Mouse (Mus musculus) CH12F3 (cell line): ENCODE results near the gene Fam149b.
"Not testable (repeated sequence)": the region's sequence is repeated elsewhere in the genome, so short reads cannot be mapped to it uniquely, and the experiment has no call there.

ENCODE experiments used
- in situ Hi-C: fragments of 300-500 bp; cut with MboI; formaldehyde crosslinking; loops from 2 replicates; pipeline ENCODE4 v1.14.3; 2020; ENCODE audit warnings: low sequenced_read_pairs

The Fam149b gene

GRCm38 (mm10) chr14:20347991-20348541, at the start of gene Fam149b, which contains the start of gene Ecd:
Fam149b (plus strand) TSS chr14:20348162.
Ecd (minus strand) TSS chr14:20348121.
- in situ Hi-C loops = no loop called here

GRCm38 (mm10) chr14:20305085-20305484, 42.9 kb upstream of the Fam149b start:
- in situ Hi-C loops = not testable (repeated sequence)

- in situ Hi-C loops = loop anchor here (5.0 kb wide), 1 partner anchor 52 kb away; no protein-coding TSS in a partner anchor
Measured at GRCm38 (mm10) chr14:20315137-20315536, 32.8 kb upstream of the Fam149b start.

GRCm38 (mm10) chr14:20319420-20319819, 28.5 kb upstream of the Fam149b start:
- in situ Hi-C loops = loop anchor here (5.0 kb wide), 1 partner anchor 48 kb away; no protein-coding TSS in a partner anchor

- in situ Hi-C loops = no loop called here
Measured at GRCm38 (mm10) chr14:20324196-20324595, 23.8 kb upstream of the Fam149b start.

GRCm38 (mm10) chr14:20328474-20328873, 19.5 kb upstream of the Fam149b start:
- in situ Hi-C loops = no loop called here

GRCm38 (mm10) chr14:20331316-20331715, 16.6 kb upstream of the Fam149b start:
- in situ Hi-C loops = no loop called here

- in situ Hi-C loops = no loop called here
Measured at GRCm38 (mm10) chr14:20339415-20339814, 8.5 kb upstream of the Fam149b start.

GRCm38 (mm10) chr14:20340149-20340548, 7.8 kb upstream of the Fam149b start:
- in situ Hi-C loops = no loop called here

GRCm38 (mm10) chr14:20340866-20341265, 7.1 kb upstream of the Fam149b start:
- in situ Hi-C loops = no loop called here

GRCm38 (mm10) chr14:20345885-20346284, 2.1 kb upstream of the Fam149b start:
- in situ Hi-C loops = no loop called here

- in situ Hi-C loops = no loop called here
Measured at GRCm38 (mm10) chr14:20347441-20347990, 446 bp upstream of the Fam149b start.

GRCm38 (mm10) chr14:20363230-20363629, 15.3 kb downstream of the Fam149b start:
- in situ Hi-C loops = no loop called here

GRCm38 (mm10) chr14:20368271-20368670, 20.3 kb downstream of the Fam149b start:
- in situ Hi-C loops = loop anchor here (5.0 kb wide), 1 partner anchor 51 kb away; no protein-coding TSS in a partner anchor

- in situ Hi-C loops = no loop called here
Measured at GRCm38 (mm10) chr14:20370798-20371197, 22.8 kb downstream of the Fam149b start.

GRCm38 (mm10) chr14:20371854-20372253, 23.9 kb downstream of the Fam149b start:
- in situ Hi-C loops = no loop called here

GRCm38 (mm10) chr14:20377112-20377521, 29.2 kb downstream of the Fam149b start:
- in situ Hi-C loops = no loop called here

GRCm38 (mm10) chr14:20378313-20379061, 30.5 kb downstream of the Fam149b start:
- in situ Hi-C loops = no loop called here

GRCm38 (mm10) chr14:20379087-20379640, 31.2 kb downstream of the Fam149b start:
- in situ Hi-C loops = no loop called here

GRCm38 (mm10) chr14:20379753-20380430, 31.9 kb downstream of the Fam149b start:
- in situ Hi-C loops = no loop called here
